ENCODE assay signal across 8 mouse cellular contexts in genomic region chr11:119914381-119914780, GRCm38 (mm10). TPM values are rescaled to one million over a fixed set of nuclear protein-coding genes. Genes with fewer than 3 reads are reported as not detected.
DNase-seq lines count a peak whose midpoint lies in the region; ATAC-seq and TF ChIP-seq lines count a peak whose summit lies in the region.

No protein-coding gene starts in this region.

- WGBS in spleen, adult 2 months, result 7% methylated on average over 4 of the region's 4 CpGs
- 21% methylated on average over 4 of the region's 4 CpGs for WGBS in limb, embryonic 14.5 days
- WGBS in stomach, embryonic 15.5 days, result 20% methylated on average over 4 of the region's 4 CpGs

- peak; percentile 32 for DNase-seq in cerebellum, adult 11-12 months
- no peak for DNase-seq in cerebellum, adult 11 months
- no peak for DNase-seq in spleen, adult 2 months (ENCODE audit: low read depth in 1 of 2, low spot score in 2 of 2)
- DNase-seq in spleen, postnatal 14 days (ENCODE audit: low spot score in 2 of 2), result no peak
- DNase-seq in limb, embryonic 14.5 days (ENCODE audit: low spot score), result no peak
- DNase-seq in cerebellum, postnatal 14 days, result no peak
- no peak for DNase-seq in spleen, adult 18-20 months

- no peak for ATAC-seq in limb, embryonic 14.5 days (ENCODE audit: low FRiP score, low read depth)
- no peak for ATAC-seq in stomach, embryonic 15.5 days (ENCODE audit: insufficient read depth, low FRiP score, low read depth)

- peak overlapping the region; percentile 97 for H3K9ac ChIP-seq in limb, embryonic 14.5 days (ENCODE audit: low read depth, low read length, severe bottlenecking)
- peak overlapping the region; percentile 60 for H3K9ac ChIP-seq in stomach, embryonic 15.5 days

- no peak for TF ChIP-seq CTCF in spleen, adult 2 months (IDR thresholded peaks at IDR 0.05; ENCODE audit: extremely low read depth, insufficient read depth, insufficient read length, insufficient replicate concordance)

- H3K27me3 ChIP-seq in spleen, adult 2 months (ENCODE audit: control insufficient read depth, insufficient read depth, low read length), result no peaks in the 10 kb centered on the region
- H3K27me3 ChIP-seq in limb, embryonic 14.5 days (ENCODE audit: control insufficient read depth, insufficient read depth, low read length), result no peaks in the 10 kb centered on the region
- H3K27me3 ChIP-seq in stomach, embryonic 15.5 days (replicated peaks), result no peaks in the 10 kb centered on the region

- H3K4me2 ChIP-seq in limb, embryonic 14.5 days (replicated peaks; ENCODE audit: low read depth, low read length, severe bottlenecking), result peak overlapping the region; percentile 87
- peak overlapping the region; percentile 88 for H3K4me2 ChIP-seq in stomach, embryonic 15.5 days

- peak overlapping the region; percentile 85 for H3K4me3 ChIP-seq in spleen, adult 2 months (ENCODE audit: extremely low read depth, insufficient read depth, insufficient read length)
- H3K4me3 ChIP-seq in limb, embryonic 14.5 days (replicated peaks; ENCODE audit: low read length), result peak overlapping the region; percentile 77
- H3K4me3 ChIP-seq in stomach, embryonic 15.5 days (replicated peaks), result peak overlapping the region; percentile 66

- TF ChIP-seq POLR2A in spleen, adult 2 months (IDR thresholded peaks at IDR 0.05; ENCODE audit: low read depth, low read length), result no peak
- TF ChIP-seq POLR2A in limb, embryonic 14.5 days (IDR thresholded peaks at IDR 0.05; ENCODE audit: borderline replicate concordance, extremely low read depth, insufficient read depth, insufficient read length), result no peak

- no peak overlapping the region for H3K27ac ChIP-seq in spleen, adult 2 months (ENCODE audit: insufficient read depth, low read length)
- H3K27ac ChIP-seq in limb, embryonic 14.5 days (replicated peaks; ENCODE audit: low read depth, low read length), result no peak overlapping the region
- H3K27ac ChIP-seq in stomach, embryonic 15.5 days, result peak overlapping the region; percentile 69; the same call in 1 of the 2 replicates

- H3K9me3 ChIP-seq in limb, embryonic 14.5 days (ENCODE audit: control insufficient read depth, low read length), result no peaks in the 10 kb centered on the region
- H3K9me3 ChIP-seq in stomach, embryonic 15.5 days, result no peaks in the 10 kb centered on the region

- peaks cover 26% of the 10 kb centered on the region for H3K36me3 ChIP-seq in spleen, adult 2 months (ENCODE audit: control insufficient read depth, insufficient read depth, low read length)
- H3K36me3 ChIP-seq in limb, embryonic 14.5 days (ENCODE audit: control insufficient read depth, insufficient read depth, low read length), result peaks cover 39% of the 10 kb centered on the region
- peaks cover 30% of the 10 kb centered on the region for H3K36me3 ChIP-seq in stomach, embryonic 15.5 days

- H3K4me1 ChIP-seq in spleen, adult 2 months (ENCODE audit: control insufficient read depth, insufficient read depth, insufficient read length), result peaks cover 18% of the 10 kb centered on the region; the same call in 1 of the 2 replicates
- peaks cover 20% of the 10 kb centered on the region for H3K4me1 ChIP-seq in limb, embryonic 14.5 days (ENCODE audit: control insufficient read depth, insufficient read depth, low read length)
- peaks cover 33% of the 10 kb centered on the region for H3K4me1 ChIP-seq in stomach, embryonic 15.5 days

RNA-seq across cellular contexts. Expression of gene Chmp6, which starts 1.1 kb away (rescaled TPM):
- 31.2 and 36.6 TPM in 2 replicates for polyA plus RNA-seq in spleen, adult 2 months (2012; rRNA removed)
- 55.8 and 59.4 TPM in 2 replicates for polyA plus RNA-seq in limb, embryonic 14.5 days (2012; rRNA removed)
- 96.0 and 101 TPM in 2 replicates for polyA plus RNA-seq in limb, embryonic 14.5 days (2014; fragmentation: Nextera tagmentation; extraction: Ambion mirVana)
- 79.4 and 86.0 TPM in 2 replicates for polyA plus RNA-seq in stomach, embryonic 15.5 days (2015; fragmentation: Nextera tagmentation; extraction: Ambion mirVana)

RNA-seq across cellular contexts. Expression of gene Baiap2, which starts 28.2 kb away (rescaled TPM):
- polyA plus RNA-seq in spleen, adult 2 months (2012; rRNA removed), result 17.3 and 22.9 TPM in 2 replicates
- 29.5 and 36.5 TPM in 2 replicates for polyA plus RNA-seq in limb, embryonic 14.5 days (2012; rRNA removed)
- 23.4 and 28.1 TPM in 2 replicates for polyA plus RNA-seq in limb, embryonic 14.5 days (2014; fragmentation: Nextera tagmentation; extraction: Ambion mirVana)
- polyA plus RNA-seq in stomach, embryonic 15.5 days (2015; fragmentation: Nextera tagmentation; extraction: Ambion mirVana), result 24.8 and 30.9 TPM in 2 replicates
